In the genomic region with DNA sequence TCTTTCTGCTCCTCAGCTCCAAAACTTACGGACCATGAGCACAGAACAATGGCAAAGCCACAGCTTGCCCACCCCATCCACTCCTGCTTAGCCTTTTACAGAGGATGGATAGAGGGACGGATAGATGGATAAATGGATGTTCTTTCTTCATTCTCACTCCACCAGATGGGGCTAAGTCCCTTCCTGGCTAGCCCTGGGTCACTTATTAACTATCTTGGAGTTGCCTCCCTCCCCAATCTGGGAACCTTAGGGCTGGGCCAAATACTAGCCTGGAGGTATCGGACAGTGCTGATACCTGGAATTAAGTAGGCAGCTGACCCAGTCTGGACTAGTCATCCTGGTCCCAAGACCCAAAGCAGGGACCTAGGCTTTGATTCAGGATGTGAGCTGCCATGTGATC, we compare ENCODE assay signal across 15 mouse cellular contexts. TPM values are rescaled to one million over a fixed set of nuclear protein-coding genes. Genes with fewer than 3 reads are reported as not detected.
DNase-seq lines count a peak whose midpoint lies in the region; ATAC-seq lines count a peak whose summit lies in the region.
"Had no signal": no experiment of that assay in that cellular context is flagged by ENCODE, and none has a peak within 500 bp of the region (broad histone marks: within the 10 kb centered on the region; RNA-seq: fewer than 3 reads in every experiment).

No protein-coding gene starts in this region.

- H3K36me3 ChIP-seq in heart, embryonic 14.5 days (ENCODE audit: control insufficient read depth, insufficient read depth, low read length), result no peaks in the 10 kb centered on the region
- no peaks in the 10 kb centered on the region for H3K36me3 ChIP-seq in intestine, embryonic 15.5 days
- H3K36me3 ChIP-seq in kidney, embryonic 15.5 days, result no peaks in the 10 kb centered on the region
- H3K36me3 ChIP-seq in liver, embryonic 13.5 days, result no peaks in the 10 kb centered on the region
- H3K36me3 ChIP-seq in forebrain, embryonic 15.5 days, result no peaks in the 10 kb centered on the region
- H3K36me3 ChIP-seq in hindbrain, embryonic 10.5 days, result no peaks in the 10 kb centered on the region
- H3K36me3 ChIP-seq: forebrain, embryonic 10.5 days; hindbrain, embryonic 12.5 days had no signal

- H3K4me1 ChIP-seq in heart, embryonic 14.5 days (ENCODE audit: control insufficient read depth in 2 of 2, insufficient read depth in 2 of 2, low read length in 2 of 2), result peaks cover 28 to 35% of the 10 kb centered on the region in 2 experiments
- peaks cover 10% of the 10 kb centered on the region for H3K4me1 ChIP-seq in intestine, embryonic 15.5 days (replicated peaks)
- peaks cover 11% of the 10 kb centered on the region for H3K4me1 ChIP-seq in kidney, embryonic 15.5 days
- peaks cover 70% of the 10 kb centered on the region for H3K4me1 ChIP-seq in liver, embryonic 13.5 days (replicated peaks)
- H3K4me1 ChIP-seq in forebrain, embryonic 15.5 days, result no peaks in the 10 kb centered on the region
- peaks cover 8% of the 10 kb centered on the region; the same call in 1 of the 2 replicates for H3K4me1 ChIP-seq in hindbrain, embryonic 10.5 days (replicated peaks)
- H3K4me1 ChIP-seq: hindbrain, embryonic 12.5 days had no signal

- H3K4me2 ChIP-seq in heart, embryonic 14.5 days (ENCODE audit: low read length), result no peak overlapping the region
- H3K4me2 ChIP-seq in intestine, embryonic 15.5 days (replicated peaks), result no peak overlapping the region
- H3K4me2 ChIP-seq in kidney, embryonic 15.5 days, result no peak overlapping the region
- H3K4me2 ChIP-seq in liver, embryonic 13.5 days, result peak overlapping the region; percentile 75
- H3K4me2 ChIP-seq in forebrain, embryonic 15.5 days (replicated peaks), result no peak overlapping the region
- H3K4me2 ChIP-seq: hindbrain, embryonic 12.5 days had no signal

- WGBS in heart, embryonic 14.5 days, result 44% methylated on average over 3 of the region's 3 CpGs
- 55% methylated on average over 3 of the region's 3 CpGs for WGBS in intestine, embryonic 15.5 days
- 69% methylated on average over 3 of the region's 3 CpGs for WGBS in kidney, embryonic 15.5 days
- WGBS in liver, embryonic 13.5 days (ENCODE audit: insufficient replicate concordance), result 61% methylated on average over 3 of the region's 3 CpGs
- 66% methylated on average over 3 of the region's 3 CpGs for WGBS in forebrain, embryonic 15.5 days
- 67% methylated on average over 3 of the region's 3 CpGs for WGBS in hindbrain, embryonic 10.5 days

- H3K27me3 ChIP-seq in heart, embryonic 14.5 days (ENCODE audit: control insufficient read depth, insufficient read depth, low read length), result no peaks in the 10 kb centered on the region
- no peaks in the 10 kb centered on the region for H3K27me3 ChIP-seq in intestine, embryonic 15.5 days (replicated peaks)
- no peaks in the 10 kb centered on the region for H3K27me3 ChIP-seq in kidney, embryonic 15.5 days
- no peaks in the 10 kb centered on the region for H3K27me3 ChIP-seq in liver, embryonic 13.5 days
- no peaks in the 10 kb centered on the region for H3K27me3 ChIP-seq in forebrain, embryonic 15.5 days
- H3K27me3 ChIP-seq in hindbrain, embryonic 10.5 days (ENCODE audit: insufficient read depth, poor library complexity, severe bottlenecking), result no peaks in the 10 kb centered on the region; the same call in 1 of the 2 replicates
- H3K27me3 ChIP-seq: hindbrain, embryonic 12.5 days had no signal

- peak overlapping the region; percentile 88 to 94; a peak in 2 of 4 replicates for H3K27ac ChIP-seq in heart, embryonic 14.5 days (replicated peaks in 1 of 2; ENCODE audit: control insufficient read depth in 1 of 2, insufficient read depth in 1 of 2, low read depth in 2 of 2, low read length in 2 of 2)
- no peak overlapping the region for H3K27ac ChIP-seq in intestine, embryonic 15.5 days
- H3K27ac ChIP-seq in kidney, embryonic 15.5 days, result no peak overlapping the region
- peak overlapping the region; percentile 99 for H3K27ac ChIP-seq in liver, embryonic 13.5 days
- H3K27ac ChIP-seq in forebrain, embryonic 15.5 days (replicated peaks), result no peak overlapping the region
- no peak overlapping the region for H3K27ac ChIP-seq in hindbrain, embryonic 10.5 days
- H3K27ac ChIP-seq: hindbrain, embryonic 12.5 days had no signal

- no peaks in the 10 kb centered on the region for H3K9me3 ChIP-seq in heart, embryonic 14.5 days (ENCODE audit: control insufficient read depth, low read length)
- no peaks in the 10 kb centered on the region for H3K9me3 ChIP-seq in intestine, embryonic 15.5 days
- no peaks in the 10 kb centered on the region for H3K9me3 ChIP-seq in kidney, embryonic 15.5 days (replicated peaks)
- H3K9me3 ChIP-seq in liver, embryonic 13.5 days (replicated peaks), result no peaks in the 10 kb centered on the region
- no peaks in the 10 kb centered on the region for H3K9me3 ChIP-seq in forebrain, embryonic 15.5 days
- no peaks in the 10 kb centered on the region for H3K9me3 ChIP-seq in hindbrain, embryonic 10.5 days
- H3K9me3 ChIP-seq: forebrain, embryonic 10.5 days; hindbrain, embryonic 12.5 days had no signal

- no peak; the same call in 1 of the 2 replicates for ATAC-seq in heart, embryonic 14.5 days (ENCODE audit: insufficient number of reproducible peaks, insufficient read depth, low FRiP score, low read depth)
- peak; percentile 65 for ATAC-seq in intestine, embryonic 15.5 days
- no peak for ATAC-seq in kidney, embryonic 15.5 days (replicated peaks; ENCODE audit: low FRiP score)
- ATAC-seq in liver, embryonic 13.5 days (ENCODE audit: low read depth), result no peak
- ATAC-seq in forebrain, embryonic 15.5 days (replicated peaks), result no peak

- no peak overlapping the region for H3K4me3 ChIP-seq in heart, embryonic 14.5 days (ENCODE audit: control insufficient read depth in 1 of 2, insufficient read depth in 1 of 2, low read depth in 1 of 2, low read length in 2 of 2)
- no peak overlapping the region for H3K4me3 ChIP-seq in intestine, embryonic 15.5 days (replicated peaks)
- no peak overlapping the region for H3K4me3 ChIP-seq in kidney, embryonic 15.5 days (replicated peaks)
- no peak overlapping the region for H3K4me3 ChIP-seq in liver, embryonic 13.5 days (replicated peaks)
- no peak overlapping the region for H3K4me3 ChIP-seq in forebrain, embryonic 15.5 days
- H3K4me3 ChIP-seq in hindbrain, embryonic 10.5 days, result no peak overlapping the region
- H3K4me3 ChIP-seq: forebrain, embryonic 10.5 days; hindbrain, embryonic 12.5 days had no signal

- no peak overlapping the region for H3K9ac ChIP-seq in heart, embryonic 14.5 days (ENCODE audit: low read length)
- no peak overlapping the region for H3K9ac ChIP-seq in intestine, embryonic 15.5 days
- H3K9ac ChIP-seq in kidney, embryonic 15.5 days, result 0 out of 2 replicates have a peak overlapping the region, but pooled peaks have one; percentile 6
- H3K9ac ChIP-seq in liver, embryonic 13.5 days, result peak overlapping the region; percentile 70
- H3K9ac ChIP-seq in forebrain, embryonic 15.5 days (replicated peaks), result no peak overlapping the region
- H3K9ac ChIP-seq: hindbrain, embryonic 12.5 days had no signal

- DNase-seq in heart, adult 11 months, result no peak
- DNase-seq in liver, embryonic 13.5 days, result no peak
- no peak for DNase-seq in spleen, postnatal 36 days (ENCODE audit: low spot score in 2 of 2)
- DNase-seq in hindbrain, embryonic 10.5 days (ENCODE audit: low spot score), result no peak
- DNase-seq: adrenal gland, postnatal 10 days; cerebellum, postnatal 10 days; lung, postnatal 4 days; midbrain, embryonic 14.5 days; thymus, postnatal 14 days had no signal

RNA-seq across cellular contexts. Expression of gene Myh7b, which starts 7.3 kb away (rescaled TPM):
- polyA plus RNA-seq in heart, embryonic 14.5 days (2014; fragmentation: Nextera tagmentation; extraction: Ambion mirVana), result 26.5 and 27.3 TPM in 2 replicates
- polyA plus RNA-seq in intestine, embryonic 15.5 days (2015; fragmentation: Nextera tagmentation; extraction: Ambion mirVana), result 0.72 and 1.2 TPM in 2 replicates
- polyA plus RNA-seq in kidney, embryonic 15.5 days (2015; fragmentation: Nextera tagmentation; extraction: Ambion mirVana), result 0.93 and 1.7 TPM in 2 replicates
- polyA plus RNA-seq in liver, embryonic 13.5 days (2015; fragmentation: Nextera tagmentation; extraction: Ambion mirVana), result 2.2 TPM in 2 replicates
- 0.29 and 0.59 TPM in 2 replicates for polyA plus RNA-seq in forebrain, embryonic 15.5 days (2015; fragmentation: Nextera tagmentation; extraction: Ambion mirVana)
- polyA plus RNA-seq in hindbrain, embryonic 10.5 days (2016; fragmentation: Nextera tagmentation; extraction: Ambion mirVana), result 0.49 and 0.69 TPM in 2 replicates

RNA-seq across cellular contexts. Expression of gene Gss, which starts 11.1 kb away (rescaled TPM):
- polyA plus RNA-seq in heart, embryonic 14.5 days (2014; fragmentation: Nextera tagmentation; extraction: Ambion mirVana), result 22.2 and 23.9 TPM in 2 replicates
- polyA plus RNA-seq in intestine, embryonic 15.5 days (2015; fragmentation: Nextera tagmentation; extraction: Ambion mirVana), result 89.4 and 100 TPM in 2 replicates
- polyA plus RNA-seq in kidney, embryonic 15.5 days (2015; fragmentation: Nextera tagmentation; extraction: Ambion mirVana), result 40.1 and 45.0 TPM in 2 replicates
- 67.3 and 68.2 TPM in 2 replicates for polyA plus RNA-seq in liver, embryonic 13.5 days (2015; fragmentation: Nextera tagmentation; extraction: Ambion mirVana)
- 12.8 and 15.6 TPM in 2 replicates for polyA plus RNA-seq in forebrain, embryonic 15.5 days (2015; fragmentation: Nextera tagmentation; extraction: Ambion mirVana)
- polyA plus RNA-seq in hindbrain, embryonic 10.5 days (2016; fragmentation: Nextera tagmentation; extraction: Ambion mirVana), result 19.9 and 20.6 TPM in 2 replicates

Comparison
In these comparisons a context has a peak if more than half of its experiments do, and no peak if none do; other contexts are left out.
1. H3K27ac ChIP-seq: peak in heart, embryonic 14.5 days (2 of 2) and liver, embryonic 13.5 days (single experiment); none in intestine, embryonic 15.5 days (single experiment), kidney, embryonic 15.5 days (single experiment), forebrain, embryonic 15.5 days (single experiment) and hindbrain, embryonic 10.5 days (single experiment).
2. H3K9ac ChIP-seq: peak in kidney, embryonic 15.5 days (single experiment) and liver, embryonic 13.5 days (single experiment); none in heart, embryonic 14.5 days (single experiment), intestine, embryonic 15.5 days (single experiment) and forebrain, embryonic 15.5 days (single experiment).